Mouse (Mus musculus): ENCODE results near the gene Cebpzos. TPM values are rescaled to one million over a fixed set of nuclear protein-coding genes. Genes with fewer than 3 reads are reported as not detected.

Cebpzos gene
- 83.9 TPM for polyA plus RNA-seq (2014; fragmentation: Illumina TruSeq; extraction: RNeasy Lipid Tissue Mini Kit (QIAGEN cat#74804); ENCODE audit: low read depth, low replicate concordance)

DNA sequence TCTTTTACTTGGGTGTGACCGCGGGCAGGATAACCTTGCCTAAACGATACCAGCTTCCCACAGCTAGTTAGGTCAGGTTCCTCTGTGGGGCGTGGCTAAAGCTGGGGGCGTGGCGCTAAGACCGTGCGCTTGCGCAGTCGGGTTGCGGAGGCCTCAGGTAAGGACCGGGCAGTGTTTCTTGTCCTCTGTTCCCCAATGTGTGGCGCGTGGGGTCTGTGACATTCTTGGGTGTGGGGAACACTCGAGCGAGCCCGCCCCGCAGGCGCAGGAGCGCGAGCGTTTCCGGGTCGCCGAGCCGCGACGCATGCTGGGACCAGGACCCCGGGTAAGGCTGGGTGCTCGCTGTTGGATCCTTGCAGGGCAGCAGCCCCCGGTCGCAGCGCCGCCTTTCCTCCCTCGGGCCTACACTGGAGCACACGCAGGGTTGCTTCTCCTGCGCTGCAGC is at the start of gene Cebpzos:
Gene Cebpzos (plus strand): TSS at position 132 of the 445 bp plus-strand sequence.

GRCm38 (mm10) chr17:78882401-78883112 is 33.7 kb upstream of the Cebpzos start, which contains the start of gene Eif2ak2:
Gene Eif2ak2, minus strand, starts transcription at chr17:78882573.

DNA sequence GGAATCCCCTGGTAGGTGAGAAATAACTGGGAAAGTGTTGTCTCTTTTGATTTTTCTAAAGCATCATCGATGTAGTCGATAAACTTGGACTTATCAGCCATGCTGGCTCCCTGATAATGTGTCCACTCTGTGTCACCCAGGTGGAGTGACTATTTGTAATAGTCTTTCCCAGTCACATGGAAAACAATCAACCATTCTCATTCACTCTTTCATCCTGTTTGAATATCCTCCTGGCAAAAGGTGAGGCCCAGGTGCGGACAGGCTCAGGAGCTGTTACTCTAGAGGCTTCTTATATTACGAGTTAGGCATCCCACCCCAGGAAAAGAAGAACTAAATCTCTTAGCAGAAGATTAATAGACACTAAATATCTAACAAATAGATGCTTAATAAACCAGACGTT is 9.4 kb upstream of the Cebpzos start, which contains the start of gene Sult6b1:
Gene Sult6b1 (minus strand): TSS at position 101 of the 400 bp plus-strand sequence.

DNA sequence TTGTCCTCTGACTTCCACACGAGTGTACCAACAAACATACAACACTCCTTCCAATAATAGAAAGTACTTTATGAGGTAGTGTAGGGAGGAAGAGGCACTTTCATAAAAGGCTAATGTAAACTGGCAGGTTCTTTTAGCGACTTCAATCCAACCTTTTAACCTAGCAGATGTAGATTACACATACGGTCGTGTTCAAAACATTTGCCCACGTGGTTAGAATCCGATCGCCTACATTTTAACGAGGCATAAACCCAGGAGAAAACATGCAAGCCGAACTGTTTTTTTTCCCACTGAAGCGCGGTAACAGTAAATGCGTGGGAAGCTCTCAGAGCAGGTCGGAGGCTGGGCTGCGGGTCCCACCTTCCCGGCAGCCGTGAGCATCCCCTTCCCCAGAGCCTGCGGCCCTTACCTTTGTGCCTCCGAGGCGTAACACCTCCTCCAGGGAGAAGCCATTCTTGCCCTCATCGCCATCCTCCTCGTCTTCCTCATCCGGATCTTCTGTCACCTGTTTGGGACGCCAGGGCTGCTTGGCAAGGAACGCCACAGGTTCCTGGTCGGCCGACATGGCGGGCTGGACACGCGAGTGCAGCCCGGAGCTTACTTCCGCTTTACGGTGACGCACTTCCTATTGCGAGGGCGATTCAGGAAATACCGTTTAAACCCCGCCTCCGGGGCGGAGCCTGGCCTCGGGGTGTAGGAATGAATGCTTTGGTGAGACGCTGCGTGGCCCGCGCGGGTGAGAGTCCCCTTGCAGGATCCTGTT is 20.3 kb downstream of the Cebpzos start, which contains the start of the genes Cebpz and Ndufaf7:
Gene Cebpz (minus strand): TSS at position 601 of the 763 bp plus-strand sequence.
Gene Ndufaf7 (plus strand): TSS at position 671 of the 763 bp plus-strand sequence.

Other genes with a start within 250 kb of the Cebpzos start
- 40.4 TPM for gene Strn, start 179.3 kb upstream of the Cebpzos start, polyA plus RNA-seq (2014; fragmentation: Illumina TruSeq; extraction: RNeasy Lipid Tissue Mini Kit (QIAGEN cat#74804); ENCODE audit: low read depth, low replicate concordance)
- gene Heatr5b, start 81.1 kb upstream of the Cebpzos start, polyA plus RNA-seq (2014; fragmentation: Illumina TruSeq; extraction: RNeasy Lipid Tissue Mini Kit (QIAGEN cat#74804); ENCODE audit: low read depth, low replicate concordance) = 18.0 TPM
- gene Gpatch11, start 80.9 kb upstream of the Cebpzos start, polyA plus RNA-seq (2014; fragmentation: Illumina TruSeq; extraction: RNeasy Lipid Tissue Mini Kit (QIAGEN cat#74804); ENCODE audit: low read depth, low replicate concordance) = 21.8 TPM
- 101 TPM for gene Eif2ak2, start 33.9 kb upstream of the Cebpzos start, polyA plus RNA-seq (2014; fragmentation: Illumina TruSeq; extraction: RNeasy Lipid Tissue Mini Kit (QIAGEN cat#74804); ENCODE audit: low read depth, low replicate concordance)
- not detected for gene Sult6b1, start 9.5 kb upstream of the Cebpzos start, polyA plus RNA-seq (2014; fragmentation: Illumina TruSeq; extraction: RNeasy Lipid Tissue Mini Kit (QIAGEN cat#74804); ENCODE audit: low read depth, low replicate concordance)
- gene Cebpz, start 20.6 kb downstream of the Cebpzos start, polyA plus RNA-seq (2014; fragmentation: Illumina TruSeq; extraction: RNeasy Lipid Tissue Mini Kit (QIAGEN cat#74804); ENCODE audit: low read depth, low replicate concordance) = 103 TPM
- gene Ndufaf7, start 20.6 kb downstream of the Cebpzos start, polyA plus RNA-seq (2014; fragmentation: Illumina TruSeq; extraction: RNeasy Lipid Tissue Mini Kit (QIAGEN cat#74804); ENCODE audit: low read depth, low replicate concordance) = 47.3 TPM
- 54.6 TPM for gene Prkd3, start 104.3 kb downstream of the Cebpzos start, polyA plus RNA-seq (2014; fragmentation: Illumina TruSeq; extraction: RNeasy Lipid Tissue Mini Kit (QIAGEN cat#74804); ENCODE audit: low read depth, low replicate concordance)
- gene Qpct, start 135.4 kb downstream of the Cebpzos start, polyA plus RNA-seq (2014; fragmentation: Illumina TruSeq; extraction: RNeasy Lipid Tissue Mini Kit (QIAGEN cat#74804); ENCODE audit: low read depth, low replicate concordance) = 10.8 TPM

All from adrenal gland, adult 10 weeks (tissue).